Mouse (Mus musculus) C2C12 (cell line): ENCODE data around the gene Canx. TPM values are rescaled to one million over a fixed set of nuclear protein-coding genes. Genes with fewer than 3 reads are reported as not detected.
A peak's percentile ranks its signal among the peaks of the same experiment; 100 is the strongest.

Experiments used
- H3K27me3 ChIP-seq: one replicate; pipeline ENCODE4 v1.6.1; 2011; ENCODE audit not compliant: control insufficient read depth, insufficient read depth, insufficient read length
- H3K36me3 ChIP-seq: one replicate; pipeline ENCODE4 v1.6.1; 2011; ENCODE audit not compliant: control insufficient read depth, insufficient read depth
- H3K4me3 ChIP-seq: one replicate; pipeline ENCODE4 v1.5.1; 2011; ENCODE audit warnings: mild to moderate bottlenecking, control low read depth; ENCODE audit not compliant: poor library complexity, insufficient read depth, severe bottlenecking
- H3K79me2 ChIP-seq: one replicate; pipeline ENCODE4 v1.6.1; 2011; ENCODE audit not compliant: control insufficient read depth, insufficient read depth
- H3K79me3 ChIP-seq: one replicate; pipeline ENCODE4 v1.6.1; 2011; ENCODE audit warnings: low read depth, control low read depth
- H3ac ChIP-seq: one replicate; pipeline ENCODE3; 2011; ENCODE audit warnings: low read depth; ENCODE audit not compliant: control insufficient read depth, insufficient read length
- CEBPB ChIP-seq: IDR thresholded peaks from one replicate; pipeline ENCODE4 v1.6.1; 2011; ENCODE audit warnings: low read depth, mild to moderate bottlenecking, control low read depth, moderate library complexity
- CTCF ChIP-seq: IDR thresholded peaks from one replicate; pipeline ENCODE4 v1.5.1; 2011; ENCODE audit not compliant: control insufficient read depth, insufficient read depth, insufficient read length
- FOSL1 ChIP-seq: IDR thresholded peaks from one replicate; pipeline ENCODE4 v1.8.0; 2011; ENCODE audit warnings: mild to moderate bottlenecking, low read length; ENCODE audit not compliant: poor library complexity, insufficient read depth, severe bottlenecking
- MAX ChIP-seq: IDR thresholded peaks from one replicate; pipeline ENCODE4 v1.6.1; 2011; ENCODE audit warnings: mild to moderate bottlenecking, control low read depth
- MYOD1 ChIP-seq: IDR thresholded peaks from one replicate; pipeline ENCODE4 v1.6.1; 2011; ENCODE audit warnings: low read depth; ENCODE audit not compliant: control insufficient read depth, insufficient read length
- MYOG ChIP-seq: IDR thresholded peaks from one replicate; pipeline ENCODE4 v1.6.1; 2011; ENCODE audit not compliant: control insufficient read depth, insufficient read length; ENCODE audit errors: extremely low read depth
- USF1 ChIP-seq: IDR thresholded peaks from one replicate; pipeline ENCODE4 v1.6.1; 2011; ENCODE audit warnings: low read depth, mild to moderate bottlenecking, control low read depth, moderate library complexity
- polyA plus RNA-seq: library from polyadenylated mRNA; unstranded; fragments of >200 nt; fragmentation: generic; extraction: Trizol; gene quantifications from one replicate; pipeline ENCODE4 v1.2.1, GENCODE M21; 2012; ENCODE audit warnings: missing spikeins

Canx gene
- polyA plus RNA-seq, 1 experiment: 144 TPM

DNA sequence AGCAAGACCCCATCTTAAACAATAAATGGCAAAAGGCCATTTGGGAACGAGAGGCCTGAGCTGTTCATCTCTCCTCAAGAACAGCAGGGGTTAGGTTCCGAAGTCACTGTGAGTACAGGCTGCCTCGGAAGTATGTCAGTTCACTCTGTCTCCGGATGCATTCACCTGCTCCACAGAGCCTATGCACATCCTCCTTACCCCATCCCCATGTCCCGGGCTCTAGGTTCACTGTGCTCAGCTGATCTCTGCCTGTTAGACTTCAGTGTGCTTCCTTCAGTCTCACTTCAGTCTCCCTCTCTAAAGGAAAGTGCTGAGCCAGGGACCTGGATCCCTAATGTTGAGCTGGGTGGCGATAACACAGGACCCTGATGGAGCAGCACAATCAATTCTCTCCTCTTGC is 47.8 kb downstream of the Canx start:
- H3K36me3 ChIP-seq: peaks cover 28% of the 10 kb centered on the region
- no peaks in the 10 kb centered on the region for H3K27me3 ChIP-seq
- no peak overlapping the region for H3K4me3 ChIP-seq
- peaks cover 97% of the 10 kb centered on the region for H3K79me2 ChIP-seq
- TF ChIP-seq CTCF: no peak
- no peak for TF ChIP-seq CEBPB
- TF ChIP-seq FOSL1: no peak
- TF ChIP-seq MYOD1: no peak
- TF ChIP-seq USF1: no peak
- TF ChIP-seq MYOG: no peak
- no peak for TF ChIP-seq MAX
- no peak overlapping the region for H3ac ChIP-seq
- H3K79me3 ChIP-seq: peaks cover 69% of the 10 kb centered on the region

DNA sequence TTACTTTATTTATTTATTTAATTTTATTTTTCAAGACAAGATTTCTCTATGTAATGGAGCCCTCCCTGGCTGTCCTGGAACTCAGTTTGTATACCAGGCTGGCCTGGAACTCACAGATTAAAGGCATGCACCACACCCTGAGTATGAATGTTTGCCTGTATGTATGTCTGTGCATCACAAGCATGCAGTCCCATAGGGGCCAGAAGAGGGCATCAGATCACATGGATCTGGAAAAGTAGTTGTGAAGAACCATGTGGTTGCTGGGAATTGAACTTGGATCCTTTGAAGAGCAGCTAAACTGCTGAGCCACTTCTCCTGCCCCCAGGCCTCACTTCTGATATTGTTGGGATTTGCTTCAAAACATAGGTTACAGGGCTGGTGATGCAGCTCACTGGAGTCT is 48.4 kb downstream of the Canx start:
- Histone ChIP-seq H3K27me3 (no peaks in the 10 kb centered on the region), H3ac (no peak overlapping the region), H3K4me3 (no peak overlapping the region), H3K79me2 (peaks cover 98% of the 10 kb centered on the region), H3K36me3 (peaks cover 29% of the 10 kb centered on the region), H3K79me3 (peaks cover 70% of the 10 kb centered on the region)
- no peak for TF ChIP-seq CEBPB
- TF ChIP-seq CTCF: no peak
- no peak for TF ChIP-seq FOSL1
- no peak for TF ChIP-seq MYOG
- TF ChIP-seq USF1: no peak
- no peak for TF ChIP-seq MAX

DNA sequence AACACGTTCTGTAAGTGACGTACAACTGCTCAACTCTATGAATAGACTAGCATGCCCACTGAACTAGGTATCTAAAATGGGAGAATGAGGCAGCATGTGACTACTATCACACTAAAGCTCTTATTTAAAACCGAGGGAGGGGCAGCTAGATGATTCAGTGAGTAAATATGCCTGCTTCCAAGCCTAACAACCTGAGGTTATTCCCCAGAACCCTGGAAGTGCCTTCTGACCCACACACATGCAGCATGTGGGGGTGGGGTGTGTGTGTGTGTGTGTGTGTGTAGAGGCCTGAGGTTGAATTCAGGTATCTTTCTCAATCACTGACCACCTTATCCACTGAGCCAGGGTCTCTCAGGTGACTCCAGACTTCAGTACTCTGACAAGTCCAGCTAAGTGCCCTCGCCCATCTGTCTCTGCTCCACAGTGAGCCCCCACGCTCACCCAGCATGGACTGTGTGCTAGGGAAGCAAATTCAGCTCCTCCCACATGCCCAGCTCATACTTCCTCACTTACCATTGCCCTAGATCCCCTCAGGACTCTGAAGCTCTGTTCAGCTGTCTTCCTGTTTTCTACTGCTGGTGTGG is 49.8 kb downstream of the Canx start:
- peaks cover 76% of the 10 kb centered on the region for H3K79me3 ChIP-seq
- H3K79me2 ChIP-seq: peaks cover 100% of the 10 kb centered on the region
- no peak overlapping the region for H3ac ChIP-seq
- peak; percentile 91 for TF ChIP-seq USF1
- TF ChIP-seq MYOD1: peak; percentile 38
- peak; percentile 63 for TF ChIP-seq MAX
- TF ChIP-seq MYOG: no peak
- peak; percentile 19 for TF ChIP-seq FOSL1
- TF ChIP-seq CTCF: no peak
- no peak overlapping the region for H3K4me3 ChIP-seq
- H3K27me3 ChIP-seq: no peaks in the 10 kb centered on the region
- H3K36me3 ChIP-seq: peaks cover 24% of the 10 kb centered on the region

- TF ChIP-seq FOSL1 (no peak), CEBPB (no peak), MAX (no peak), CTCF (no peak), MYOG (no peak), MYOD1 (no peak), USF1 (no peak)
- Histone ChIP-seq H3K79me2 (peaks cover 100% of the 10 kb centered on the region), H3K27me3 (no peaks in the 10 kb centered on the region), H3ac (peak overlapping the region; percentile 18), H3K79me3 (peaks cover 77% of the 10 kb centered on the region), H3K4me3 (no peak overlapping the region), H3K36me3 (peaks cover 18% of the 10 kb centered on the region)
Observed at GRCm38 (mm10) chr11:50275077-50275476, 50.4 kb downstream of the Canx start.

DNA sequence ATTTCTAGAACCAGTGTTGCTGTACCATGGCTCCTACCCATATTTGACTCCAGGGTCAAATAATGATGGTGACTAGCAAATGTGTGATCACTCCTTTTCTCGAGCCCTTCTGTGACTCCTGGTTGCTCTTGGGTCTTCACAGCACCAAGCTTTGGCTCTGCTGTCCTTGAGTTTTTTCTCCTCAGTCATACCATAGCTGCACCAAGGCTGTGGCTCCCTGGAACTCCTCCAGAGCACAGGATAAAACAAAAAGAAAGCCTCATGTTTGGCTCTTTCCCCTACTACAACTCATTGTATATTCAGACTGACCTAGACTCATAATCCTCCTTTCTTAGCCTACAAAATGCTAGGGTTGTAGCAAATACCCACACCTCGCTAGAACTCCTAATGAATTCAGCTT is 52.7 kb downstream of the Canx start:
- Histone ChIP-seq H3K27me3 (no peaks in the 10 kb centered on the region), H3K36me3 (peaks cover 12% of the 10 kb centered on the region), H3K4me3 (no peak overlapping the region), H3ac (no peak overlapping the region), H3K79me3 (peaks cover 75% of the 10 kb centered on the region), H3K79me2 (peaks cover 100% of the 10 kb centered on the region)
- TF ChIP-seq MYOD1 (no peak), USF1 (no peak), CTCF (no peak), MAX (no peak), FOSL1 (no peak), CEBPB (no peak), MYOG (no peak)

DNA sequence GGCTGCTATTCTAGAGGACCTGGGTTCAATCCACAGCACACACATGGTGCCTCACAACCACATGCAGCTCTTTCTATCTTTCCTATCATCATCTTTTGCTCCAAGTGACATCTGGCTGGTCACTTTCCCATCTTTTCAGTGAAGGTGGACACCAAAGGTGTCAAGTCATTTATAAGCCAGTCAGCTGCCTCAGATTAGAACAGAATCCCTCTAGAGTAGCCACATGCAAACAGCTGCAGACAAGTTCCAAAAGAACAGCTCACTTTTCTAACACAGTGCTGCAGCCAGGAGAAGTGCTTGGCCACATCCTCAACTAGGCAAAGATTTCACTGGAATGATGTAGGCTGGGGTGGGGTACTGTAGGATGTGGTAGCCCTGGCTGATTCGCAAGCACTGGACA is 55.6 kb downstream of the Canx start:
- Histone ChIP-seq H3K27me3 (no peaks in the 10 kb centered on the region), H3K36me3 (peaks cover 32% of the 10 kb centered on the region), H3K4me3 (no peak overlapping the region), H3K79me3 (peaks cover 61% of the 10 kb centered on the region), H3ac (no peak overlapping the region), H3K79me2 (peaks cover 89% of the 10 kb centered on the region)
- TF ChIP-seq USF1: no peak
- TF ChIP-seq MYOD1: no peak
